Mouse (Mus musculus) ES-Bruce4 (cell line): ENCODE measurements around the gene Arhgef11.

Experiments
- CTCF ChIP-seq: IDR thresholded peaks from one replicate; pipeline ENCODE4 v1.8.1; 2011; ENCODE audit warnings: low read depth, low read length
- POLR2A ChIP-seq: IDR thresholded peaks from one replicate; pipeline ENCODE4 v1.8.1; 2011; ENCODE audit warnings: low read length; ENCODE audit not compliant: insufficient read depth

DNA sequence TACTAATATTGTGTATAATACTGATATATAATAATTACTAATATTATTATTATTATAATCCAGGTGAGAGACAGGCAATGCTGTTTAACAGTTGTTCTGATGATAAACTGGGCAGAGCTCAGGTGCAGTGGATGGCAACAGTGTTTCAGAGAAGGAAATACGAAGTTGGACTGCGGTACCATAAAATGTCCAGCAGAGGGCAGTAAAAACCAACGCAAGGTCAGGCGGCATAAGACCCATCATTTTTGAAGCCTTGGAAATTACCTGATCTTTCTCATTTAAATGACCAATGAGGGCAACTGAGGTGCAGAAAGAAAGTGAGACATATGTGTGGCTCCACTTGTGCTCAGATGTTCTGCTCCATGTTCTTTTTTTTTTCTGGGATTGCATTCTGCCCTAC lies 152.9 kb downstream of the Arhgef11 start:
- TF ChIP-seq CTCF = peak; percentile 39
- no peak for TF ChIP-seq POLR2A
